In genomic region chr6:43278247-43278646, GRCm38 (mm10) we compare ENCODE assay signal across 14 mouse cellular contexts. TPM values are rescaled to one million over a fixed set of nuclear protein-coding genes. Genes with fewer than 3 reads are reported as not detected.
DNase-seq lines count a peak whose midpoint lies in the region; ATAC-seq and TF ChIP-seq lines count a peak whose summit lies in the region.
"Had no signal": no experiment of that assay in that cellular context is flagged by ENCODE, and none has a peak within 500 bp of the region (broad histone marks: within the 10 kb centered on the region; RNA-seq: fewer than 3 reads in every experiment).

No protein-coding gene starts in this region.

- no peak for TF ChIP-seq EP300 in CH12.LX (IDR thresholded peaks at IDR 0.05; ENCODE audit: low read length)

- TF ChIP-seq POLR2A in liver, adult 2 months (IDR thresholded peaks at IDR 0.05; ENCODE audit: extremely low read depth, insufficient read depth, low read length), result no peak
- no peak for TF ChIP-seq POLR2A in CH12.LX (IDR thresholded peaks at IDR 0.05; ENCODE audit: low read depth, low read length)

- TF ChIP-seq RAD21 in CH12.LX (IDR thresholded peaks at IDR 0.05; ENCODE audit: low read depth, low read length), result peak; percentile 30

- no peaks in the 10 kb centered on the region for H3K27me3 ChIP-seq in forebrain, embryonic 14.5 days (replicated peaks; ENCODE audit: control insufficient read depth, insufficient read depth, low read length)
- H3K27me3 ChIP-seq in forebrain, embryonic 16.5 days (replicated peaks; ENCODE audit: control insufficient read depth, insufficient read depth, low read length), result no peaks in the 10 kb centered on the region
- no peaks in the 10 kb centered on the region for H3K27me3 ChIP-seq in liver, adult 2 months (ENCODE audit: control insufficient read depth, insufficient read depth, low read length)
- H3K27me3 ChIP-seq in liver, embryonic 11.5 days (replicated peaks; ENCODE audit: control insufficient read depth, insufficient read depth, low read length), result no peaks in the 10 kb centered on the region
- H3K27me3 ChIP-seq in CH12.LX (replicated peaks), result no peaks in the 10 kb centered on the region
- H3K27me3 ChIP-seq in hindbrain, embryonic 16.5 days (replicated peaks; ENCODE audit: control insufficient read depth, insufficient read depth, low read length), result no peaks in the 10 kb centered on the region
- H3K27me3 ChIP-seq: midbrain, embryonic 15.5 days had no signal

- no peaks in the 10 kb centered on the region for H3K4me1 ChIP-seq in forebrain, embryonic 14.5 days (ENCODE audit: control insufficient read depth, insufficient read depth, low read length)
- H3K4me1 ChIP-seq in forebrain, embryonic 16.5 days (replicated peaks; ENCODE audit: control insufficient read depth, insufficient read depth, low read length), result no peaks in the 10 kb centered on the region
- H3K4me1 ChIP-seq in liver, adult 2 months (ENCODE audit: control insufficient read depth, insufficient read depth, low read length), result no peaks in the 10 kb centered on the region
- H3K4me1 ChIP-seq in liver, embryonic 11.5 days (replicated peaks; ENCODE audit: control insufficient read depth, insufficient read depth, low read length), result no peaks in the 10 kb centered on the region
- H3K4me1 ChIP-seq in CH12.LX (ENCODE audit: control insufficient read depth in 1 of 2, insufficient read depth in 2 of 2), result no peaks in the 10 kb centered on the region
- no peaks in the 10 kb centered on the region for H3K4me1 ChIP-seq in hindbrain, embryonic 16.5 days (ENCODE audit: control insufficient read depth, insufficient read depth, low read depth, low read length)
- H3K4me1 ChIP-seq: midbrain, embryonic 15.5 days had no signal

- no peaks in the 10 kb centered on the region for H3K79me2 ChIP-seq in liver, adult 2 months (ENCODE audit: control insufficient read depth, insufficient read depth, low read length)
- no peaks in the 10 kb centered on the region for H3K79me2 ChIP-seq in CH12.LX (replicated peaks; ENCODE audit: control insufficient read depth, extremely low read depth, insufficient read depth, poor library complexity, severe bottlenecking)

- no peak overlapping the region for H3K9ac ChIP-seq in forebrain, embryonic 14.5 days (ENCODE audit: low read length)
- no peak overlapping the region for H3K9ac ChIP-seq in forebrain, embryonic 16.5 days (replicated peaks; ENCODE audit: low read depth, low read length)
- H3K9ac ChIP-seq in liver, adult 2 months (ENCODE audit: low read depth, low read length), result no peak overlapping the region
- H3K9ac ChIP-seq in liver, embryonic 11.5 days (ENCODE audit: low read depth, low read length), result no peak overlapping the region
- H3K9ac ChIP-seq in CH12.LX (ENCODE audit: insufficient read depth, low read depth), result no peak overlapping the region
- H3K9ac ChIP-seq in hindbrain, embryonic 16.5 days (ENCODE audit: low read depth, low read length), result no peak overlapping the region
- H3K9ac ChIP-seq: midbrain, embryonic 15.5 days had no signal

- no peaks in the 10 kb centered on the region for H3K36me3 ChIP-seq in forebrain, embryonic 14.5 days (ENCODE audit: control insufficient read depth, insufficient read depth, low read length)
- H3K36me3 ChIP-seq in forebrain, embryonic 16.5 days (ENCODE audit: control insufficient read depth, insufficient read depth), result no peaks in the 10 kb centered on the region
- peaks cover 72% of the 10 kb centered on the region for H3K36me3 ChIP-seq in liver, adult 2 months (ENCODE audit: control insufficient read depth, insufficient read depth, low read length)
- no peaks in the 10 kb centered on the region for H3K36me3 ChIP-seq in liver, embryonic 11.5 days (ENCODE audit: control insufficient read depth, insufficient read depth, low read length)
- H3K36me3 ChIP-seq in CH12.LX (replicated peaks in 1 of 2; ENCODE audit: control insufficient read depth in 1 of 2, insufficient read depth in 1 of 2, low read length in 1 of 2), result no peaks in the 10 kb centered on the region
- H3K36me3 ChIP-seq in hindbrain, embryonic 16.5 days (ENCODE audit: control insufficient read depth, insufficient read depth, low read length), result no peaks in the 10 kb centered on the region
- H3K36me3 ChIP-seq: G1E; midbrain, embryonic 15.5 days had no signal

- dilution Hi-C loops in CH12.LX (cut with MboI; ENCODE audit: extremely low pct_ligation_motif_present, extremely low pct_unique_long_range_greater_than_20kb, low sequenced_read_pairs), result no loop called here

- no peak overlapping the region for H3K4me3 ChIP-seq in forebrain, embryonic 14.5 days (ENCODE audit: low read depth, low read length)
- no peak overlapping the region for H3K4me3 ChIP-seq in forebrain, embryonic 16.5 days (replicated peaks; ENCODE audit: low read length)
- H3K4me3 ChIP-seq in liver, adult 2 months (ENCODE audit: insufficient read depth, low read depth, low read length), result no peak overlapping the region
- no peak overlapping the region for H3K4me3 ChIP-seq in liver, embryonic 11.5 days (ENCODE audit: low read depth, low read length)
- H3K4me3 ChIP-seq in CH12.LX (replicated peaks in 1 of 3; ENCODE audit: low read depth in 2 of 3, low read length in 2 of 3, poor library complexity in 1 of 3), result no peak overlapping the region
- no peak overlapping the region for H3K4me3 ChIP-seq in hindbrain, embryonic 16.5 days (ENCODE audit: low read length)
- H3K4me3 ChIP-seq: midbrain, embryonic 15.5 days had no signal

- ATAC-seq in forebrain, embryonic 14.5 days, result no peak
- no peak for ATAC-seq in forebrain, embryonic 16.5 days
- no peak for ATAC-seq in liver, embryonic 11.5 days (replicated peaks; ENCODE audit: low FRiP score)
- ATAC-seq in hematopoietic stem cell, adult 5-6 weeks (replicated peaks in 1 of 2; ENCODE audit: insufficient read depth in 1 of 2, low FRiP score in 2 of 2, low TSS enrichment in 1 of 2, low read depth in 1 of 2, poor library complexity in 2 of 2, severe bottlenecking in 2 of 2), result peak; percentile 39 to 46; a peak in 2 of 4 replicates
- no peak for ATAC-seq in hindbrain, embryonic 16.5 days
- ATAC-seq: midbrain, embryonic 15.5 days had no signal

- no peak overlapping the region for H3K4me2 ChIP-seq in forebrain, embryonic 14.5 days (ENCODE audit: low read length)
- H3K4me2 ChIP-seq in forebrain, embryonic 16.5 days (ENCODE audit: low read length), result no peak overlapping the region
- H3K4me2 ChIP-seq in liver, embryonic 11.5 days, result no peak overlapping the region
- peak overlapping the region; percentile 44; the same call in 1 of the 2 replicates for H3K4me2 ChIP-seq in CH12.LX (ENCODE audit: insufficient read depth, low read depth, poor library complexity, severe bottlenecking)
- no peak overlapping the region for H3K4me2 ChIP-seq in hindbrain, embryonic 16.5 days (ENCODE audit: low read length)
- H3K4me2 ChIP-seq: midbrain, embryonic 15.5 days had no signal

- H3K9me3 ChIP-seq in forebrain, embryonic 14.5 days (replicated peaks; ENCODE audit: control insufficient read depth, low read length), result no peaks in the 10 kb centered on the region
- H3K9me3 ChIP-seq in forebrain, embryonic 16.5 days (ENCODE audit: control insufficient read depth, low read length), result no peaks in the 10 kb centered on the region
- H3K9me3 ChIP-seq in liver, embryonic 11.5 days (ENCODE audit: control insufficient read depth, low read length), result no peaks in the 10 kb centered on the region
- H3K9me3 ChIP-seq in CH12.LX (replicated peaks; ENCODE audit: low read length), result no peaks in the 10 kb centered on the region
- H3K9me3 ChIP-seq in hindbrain, embryonic 16.5 days (ENCODE audit: control insufficient read depth, low read length), result no peaks in the 10 kb centered on the region
- H3K9me3 ChIP-seq: G1E; midbrain, embryonic 15.5 days had no signal

- in situ Hi-C loops in CH12.LX (cut with MboI; ENCODE audit: low pct_ligation_motif_present, low pct_unique_long_range_greater_than_20kb, low sequenced_read_pairs), result no loop called here

- TF ChIP-seq CTCF in liver, adult 2 months (IDR thresholded peaks at IDR 0.05; ENCODE audit: low read depth, low read length), result peak; percentile 39
- peak; percentile 21 to 58; a peak in 3 of 4 replicates for TF ChIP-seq CTCF in CH12.LX (conservative IDR thresholded peaks at IDR 0.05 in 1 of 2, IDR thresholded peaks at IDR 0.05 in 1 of 2; ENCODE audit: low read depth in 2 of 2, low read length in 2 of 2)

- DNase-seq in forebrain, embryonic 14.5 days (ENCODE audit: low spot score), result peak; percentile 20
- DNase-seq in liver, adult 2 months (ENCODE audit: extremely low read depth, low read depth, low spot score), result peak; percentile 34
- DNase-seq in liver, embryonic 11.5 days (ENCODE audit: low spot score), result no peak
- DNase-seq in CH12.LX (ENCODE audit: extremely low read depth), result peak; percentile 21
- no peak for DNase-seq in spleen, postnatal 4 days (ENCODE audit: low spot score in 2 of 2)
- DNase-seq: left cerebral cortex, postnatal 4 days; thymus, adult 2 months had no signal

- no peak overlapping the region for H3K27ac ChIP-seq in forebrain, embryonic 14.5 days (ENCODE audit: low read depth, low read length)
- no peak overlapping the region for H3K27ac ChIP-seq in forebrain, embryonic 16.5 days (ENCODE audit: low read length)
- H3K27ac ChIP-seq in liver, adult 2 months (replicated peaks; ENCODE audit: insufficient read depth, low read depth, low read length), result no peak overlapping the region
- no peak overlapping the region for H3K27ac ChIP-seq in liver, embryonic 11.5 days (ENCODE audit: low read depth, low read length)
- no peak overlapping the region for H3K27ac ChIP-seq in CH12.LX (ENCODE audit: insufficient read depth, low read depth)
- H3K27ac ChIP-seq in hindbrain, embryonic 16.5 days (ENCODE audit: low read depth, low read length), result no peak overlapping the region
- H3K27ac ChIP-seq: midbrain, embryonic 15.5 days had no signal

RNA-seq across cellular contexts. Expression of gene Arhgef5, which starts 12.9 kb away (rescaled TPM):
- polyA plus RNA-seq in forebrain, embryonic 14.5 days (2014; fragmentation: Nextera tagmentation; extraction: Ambion mirVana), result 1.2 and 1.4 TPM in 2 replicates
- 1.8 and 1.9 TPM in 2 replicates for polyA plus RNA-seq in forebrain, embryonic 16.5 days (2015; fragmentation: Nextera tagmentation; extraction: Ambion mirVana)
- 10.4 and 11.9 TPM in 2 replicates for total RNA-seq in liver, adult 2 months (2014; rRNA removed)
- polyA plus RNA-seq in liver, adult 2 months (2012; rRNA removed), result 9.4 and 11.4 TPM in 2 replicates
- 3.1 and 3.8 TPM in 2 replicates for polyA plus RNA-seq in liver, embryonic 11.5 days (2014; fragmentation: Nextera tagmentation; extraction: Ambion mirVana)
- total RNA-seq in CH12.LX (2012; rRNA removed) (not detected in 2 replicates), CH12.LX (2014; rRNA removed) (not detected in 2 replicates)
- not detected in 2 replicates for polyA plus RNA-seq in CH12.LX (2012; ENCODE audit: insufficient read length, low read depth)
- 16.7 and 30.3 TPM in 2 replicates for total RNA-seq in hematopoietic stem cell, adult 5-6 weeks (2017)
- polyA plus RNA-seq in hindbrain, embryonic 16.5 days (2015; fragmentation: Nextera tagmentation; extraction: Ambion mirVana), result 2.0 and 3.2 TPM in 2 replicates
- polyA plus RNA-seq: G1E had no signal

RNA-seq across cellular contexts. Expression of gene Nobox, which starts 31.1 kb away (rescaled TPM):
- not detected in 2 replicates for polyA plus RNA-seq in forebrain, embryonic 14.5 days (2014; fragmentation: Nextera tagmentation; extraction: Ambion mirVana)
- polyA plus RNA-seq in forebrain, embryonic 16.5 days (2015; fragmentation: Nextera tagmentation; extraction: Ambion mirVana), result not detected in 2 replicates
- total RNA-seq in liver, adult 2 months (2014; rRNA removed), result not detected in 2 replicates
- 0.04 TPM in 1 of 2 replicates, not detected in the other for polyA plus RNA-seq in liver, adult 2 months (2012; rRNA removed)
- not detected in 2 replicates for polyA plus RNA-seq in liver, embryonic 11.5 days (2014; fragmentation: Nextera tagmentation; extraction: Ambion mirVana)
- not detected in 2 replicates for total RNA-seq in CH12.LX (2012; rRNA removed)
- not detected in 2 replicates for total RNA-seq in CH12.LX (2014; rRNA removed)
- polyA plus RNA-seq in CH12.LX (2012; ENCODE audit: insufficient read length, low read depth), result not detected in 2 replicates
- total RNA-seq in hematopoietic stem cell, adult 5-6 weeks (2017), result not detected in 2 replicates
- polyA plus RNA-seq in hindbrain, embryonic 16.5 days (2015; fragmentation: Nextera tagmentation; extraction: Ambion mirVana), result not detected in 2 replicates
- total RNA-seq: G1E; gastrocnemius, postnatal 4 days; left cerebral cortex, postnatal 4 days had no signal
- polyA plus RNA-seq: midbrain, embryonic 15.5 days had no signal

RNA-seq across cellular contexts. Expression of gene Olfr47, which starts 46.9 kb away (rescaled TPM):
- not detected in 2 replicates for polyA plus RNA-seq in forebrain, embryonic 14.5 days (2014; fragmentation: Nextera tagmentation; extraction: Ambion mirVana)
- not detected in 2 replicates for polyA plus RNA-seq in forebrain, embryonic 16.5 days (2015; fragmentation: Nextera tagmentation; extraction: Ambion mirVana)
- not detected in 2 replicates for total RNA-seq in liver, adult 2 months (2014; rRNA removed)
- polyA plus RNA-seq in liver, adult 2 months (2012; rRNA removed), result not detected in 2 replicates
- not detected in 2 replicates for polyA plus RNA-seq in liver, embryonic 11.5 days (2014; fragmentation: Nextera tagmentation; extraction: Ambion mirVana)
- not detected in 2 replicates for total RNA-seq in CH12.LX (2012; rRNA removed)
- total RNA-seq in CH12.LX (2014; rRNA removed), result not detected in 2 replicates
- not detected in 2 replicates for polyA plus RNA-seq in CH12.LX (2012; ENCODE audit: insufficient read length, low read depth)
- total RNA-seq in hematopoietic stem cell, adult 5-6 weeks (2017), result not detected in 2 replicates
- not detected in 2 replicates for polyA plus RNA-seq in hindbrain, embryonic 16.5 days (2015; fragmentation: Nextera tagmentation; extraction: Ambion mirVana)
- total RNA-seq: adrenal gland, postnatal 4 days; gastrocnemius, postnatal 4 days; left cerebral cortex, postnatal 4 days had no signal
- polyA plus RNA-seq: G1E; midbrain, embryonic 15.5 days; thymus, adult 2 months had no signal

Comparison
In these comparisons a context has a peak if more than half of its experiments do, and no peak if none do; other contexts are left out.
1. DNase-seq: peak in forebrain, embryonic 14.5 days (single experiment), liver, adult 2 months (single experiment) and CH12.LX (single experiment); none in liver, embryonic 11.5 days (single experiment) and spleen, postnatal 4 days (0 of 2).
2. ATAC-seq: peak in hematopoietic stem cell, adult 5-6 weeks (2 of 2); none in forebrain, embryonic 14.5 days (single experiment), forebrain, embryonic 16.5 days (single experiment), liver, embryonic 11.5 days (single experiment) and hindbrain, embryonic 16.5 days (single experiment).